Mouse (Mus musculus) erythroblast, embryonic 14.5 days (primary cell): ENCODE results near the gene Scand1.

Experiments
- GATA1 ChIP-seq: IDR thresholded peaks from 2 replicates; pipeline ENCODE4 v1.6.1; 2012; ENCODE audit warnings: low read length, inconsistent platforms, mixed read lengths
- TAL1 ChIP-seq: IDR thresholded peaks from 3 replicates; pipeline ENCODE4 v1.6.1; 2012; ENCODE audit warnings: low read length, inconsistent platforms, mixed read lengths

DNA sequence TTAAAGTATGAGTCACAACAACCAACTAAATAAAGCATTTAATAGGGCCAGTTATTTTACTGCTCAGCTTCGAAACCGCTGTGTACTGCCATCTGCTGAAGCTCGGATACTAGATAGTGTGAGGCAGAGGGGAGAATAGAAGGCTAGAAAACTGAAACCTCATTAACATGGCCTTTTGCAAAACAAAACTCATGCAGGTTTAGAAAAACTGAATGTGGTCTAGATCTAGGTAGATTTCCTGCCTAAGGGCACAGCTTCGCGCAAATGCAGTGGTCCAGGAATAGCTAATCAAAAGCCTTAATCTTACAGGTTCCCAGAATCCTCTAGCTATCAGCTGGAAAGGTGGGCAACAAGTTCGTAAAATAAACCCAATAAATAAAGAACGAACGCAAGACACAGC lies 1.1 kb downstream of the Scand1 start:
- TF ChIP-seq TAL1 (no peak), GATA1 (0 out of 2 replicates have a peak, but pooled peaks have one; percentile 35)
